Mouse (Mus musculus): ENCODE measurements around the gene Lrp6. TPM values are rescaled to one million over a fixed set of nuclear protein-coding genes. Genes with fewer than 3 reads are reported as not detected.

The Lrp6 gene
- polyA plus RNA-seq, 1 experiment from 2014 or later, result 25.3 TPM

GRCm38 (mm10) chr6:134458376-134458775 lies 108.4 kb downstream of the Lrp6 start:
- Histone ChIP-seq H3K27ac (no peak overlapping the region), H3K4me3 (no peak overlapping the region), H3K4me1 (replicated peaks) (no peaks in the 10 kb centered on the region), H3K27me3 (ENCODE audit: insufficient read depth, poor library complexity, severe bottlenecking) (no peaks in the 10 kb centered on the region), H3K9me3 (no peaks in the 10 kb centered on the region), H3K36me3 (peaks cover 98% of the 10 kb centered on the region)
- 100% methylated on average over 1 of the region's 1 CpGs for WGBS
- no peak for DNase-seq (ENCODE audit: low spot score)

- peaks cover 100% of the 10 kb centered on the region for H3K36me3 ChIP-seq
- no peak overlapping the region for H3K4me3 ChIP-seq
These were observed 112.7 kb downstream of the Lrp6 start for GRCm38 (mm10) chr6:134454093-134454492.

GRCm38 (mm10) chr6:134450661-134451119 lies 116.1 kb downstream of the Lrp6 start:
- H3K27me3 ChIP-seq (ENCODE audit: insufficient read depth, poor library complexity, severe bottlenecking), result no peaks in the 10 kb centered on the region
- DNase-seq (ENCODE audit: low spot score), result peak; percentile 28
- H3K4me3 ChIP-seq, result no peak overlapping the region
- H3K4me1 ChIP-seq (replicated peaks), result peaks cover 5% of the 10 kb centered on the region; the same call in 1 of the 2 replicates
- H3K9me3 ChIP-seq, result no peaks in the 10 kb centered on the region
- H3K27ac ChIP-seq, result peak overlapping the region; percentile 50; the same call in 1 of the 2 replicates
- H3K36me3 ChIP-seq, result peaks cover 81% of the 10 kb centered on the region
- 67% methylated on average over 14 of the region's 14 CpGs for WGBS

More at GRCm38 (mm10) chr6:134454093-134454492, 112.7 kb downstream of the Lrp6 start:
- Histone ChIP-seq H3K27ac (no peak overlapping the region), H3K4me1 (replicated peaks) (peaks cover 5% of the 10 kb centered on the region; the same call in 1 of the 2 replicates), H3K9me3 (no peaks in the 10 kb centered on the region), H3K27me3 (ENCODE audit: insufficient read depth, poor library complexity, severe bottlenecking) (no peaks in the 10 kb centered on the region)
- 88% methylated on average over 1 of the region's 1 CpGs for WGBS
- DNase-seq (ENCODE audit: low spot score), result no peak

GRCm38 (mm10) chr6:134449958-134450357 lies 116.8 kb downstream of the Lrp6 start:
- Histone ChIP-seq H3K36me3 (peaks cover 81% of the 10 kb centered on the region), H3K4me1 (replicated peaks) (peaks cover 5% of the 10 kb centered on the region; the same call in 1 of the 2 replicates), H3K27me3 (ENCODE audit: insufficient read depth, poor library complexity, severe bottlenecking) (no peaks in the 10 kb centered on the region), H3K9me3 (no peaks in the 10 kb centered on the region), H3K27ac (no peak overlapping the region), H3K4me3 (no peak overlapping the region)
- WGBS, result 78% methylated on average over 11 of the region's 11 CpGs
- DNase-seq (ENCODE audit: low spot score), result no peak

DNA sequence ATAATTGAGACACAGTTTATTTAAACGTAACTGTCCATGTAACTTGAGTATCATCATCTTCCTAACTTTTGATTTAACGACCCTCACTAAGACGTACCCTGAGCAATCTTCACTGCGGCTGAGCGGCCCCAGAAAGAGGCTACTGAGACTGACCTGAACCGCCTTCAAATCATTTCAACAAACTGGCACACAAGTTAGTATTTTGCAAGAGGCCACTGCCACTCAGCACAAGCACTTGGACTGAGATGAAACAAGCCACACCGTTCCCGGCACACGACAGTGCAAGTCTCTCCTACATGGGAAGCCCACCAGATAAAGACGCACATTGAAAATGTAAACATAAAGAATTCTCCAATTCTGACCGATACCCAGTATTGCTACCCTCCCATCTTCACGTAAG lies 118.3 kb downstream of the Lrp6 start:
- no peak for DNase-seq (ENCODE audit: low spot score)
- Histone ChIP-seq H3K36me3 (peaks cover 70% of the 10 kb centered on the region), H3K4me1 (replicated peaks) (peaks cover 5% of the 10 kb centered on the region; the same call in 1 of the 2 replicates), H3K4me3 (no peak overlapping the region), H3K9me3 (no peaks in the 10 kb centered on the region), H3K27me3 (ENCODE audit: insufficient read depth, poor library complexity, severe bottlenecking) (no peaks in the 10 kb centered on the region), H3K27ac (no peak overlapping the region)
- WGBS, result 95% methylated on average over 12 of the region's 12 CpGs

DNA sequence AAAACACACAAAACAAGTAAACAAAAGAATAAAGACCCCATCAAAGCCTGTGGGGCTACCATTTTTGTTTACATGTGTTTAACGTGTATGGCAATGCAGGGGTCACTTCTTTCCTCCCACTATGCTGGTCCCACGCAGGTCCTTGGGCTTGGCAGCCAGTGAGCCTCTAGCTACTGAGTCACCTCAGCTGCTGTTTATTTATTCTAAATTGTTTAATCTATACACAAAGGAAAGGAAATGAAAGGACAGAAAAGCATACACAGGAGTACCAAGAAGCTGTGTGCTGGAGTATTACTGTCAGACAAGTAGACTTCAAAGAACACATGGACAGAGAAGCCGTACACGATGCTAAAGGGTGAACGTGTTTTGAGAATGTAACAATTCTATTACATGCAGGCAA lies 122.8 kb downstream of the Lrp6 start:
- 83% methylated on average over 5 of the region's 5 CpGs for WGBS
- H3K9me3 ChIP-seq, result no peaks in the 10 kb centered on the region
- no peak for DNase-seq (ENCODE audit: low spot score)
- H3K27ac ChIP-seq, result no peak overlapping the region
- H3K36me3 ChIP-seq, result peaks cover 25% of the 10 kb centered on the region
- no peak overlapping the region for H3K4me3 ChIP-seq
- H3K4me1 ChIP-seq (replicated peaks), result peaks cover 15% of the 10 kb centered on the region
- no peaks in the 10 kb centered on the region for H3K27me3 ChIP-seq (ENCODE audit: insufficient read depth, poor library complexity, severe bottlenecking)

DNA sequence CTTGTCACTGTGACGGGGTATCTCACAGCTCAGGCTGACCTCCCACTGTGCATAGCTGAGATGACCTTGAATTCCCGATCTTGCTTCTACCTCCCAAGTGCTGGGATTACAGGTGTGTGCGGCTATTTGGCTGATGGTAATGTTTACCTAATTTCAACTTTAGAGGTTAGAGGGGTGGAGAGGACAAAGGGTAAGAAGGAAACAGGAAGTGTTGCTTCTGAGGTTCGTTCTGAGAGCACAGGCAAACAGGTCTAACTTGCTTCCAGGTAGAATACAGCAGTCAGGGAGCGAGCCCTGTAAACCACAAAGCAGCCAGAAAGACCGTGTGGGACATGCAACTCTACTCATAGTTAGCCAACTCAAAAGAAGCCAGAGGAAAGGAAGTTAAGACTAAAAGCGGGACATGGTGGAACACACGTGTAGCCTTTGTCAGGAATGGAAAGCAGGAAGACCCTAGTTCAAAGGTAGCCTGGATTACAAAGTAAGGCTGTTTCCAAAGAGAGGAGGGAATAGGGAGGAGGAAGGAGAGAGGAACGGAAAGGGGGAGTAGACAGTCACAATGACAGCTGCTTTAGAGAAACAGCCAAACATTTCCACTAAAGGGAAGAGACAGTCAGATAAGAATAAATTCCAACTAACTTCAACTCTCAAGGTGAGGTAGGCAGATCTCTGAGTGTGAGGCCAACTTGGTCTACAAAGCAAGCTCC lies 123.4 kb downstream of the Lrp6 start:
- no peaks in the 10 kb centered on the region for H3K9me3 ChIP-seq
- no peaks in the 10 kb centered on the region for H3K27me3 ChIP-seq (ENCODE audit: insufficient read depth, poor library complexity, severe bottlenecking)
- peaks cover 17% of the 10 kb centered on the region for H3K4me1 ChIP-seq (replicated peaks)
- H3K27ac ChIP-seq, result no peak overlapping the region
- WGBS, result 86% methylated on average over 9 of the region's 9 CpGs
- H3K36me3 ChIP-seq, result peaks cover 19% of the 10 kb centered on the region
- no peak for DNase-seq (ENCODE audit: low spot score)
- H3K4me3 ChIP-seq, result no peak overlapping the region

DNA sequence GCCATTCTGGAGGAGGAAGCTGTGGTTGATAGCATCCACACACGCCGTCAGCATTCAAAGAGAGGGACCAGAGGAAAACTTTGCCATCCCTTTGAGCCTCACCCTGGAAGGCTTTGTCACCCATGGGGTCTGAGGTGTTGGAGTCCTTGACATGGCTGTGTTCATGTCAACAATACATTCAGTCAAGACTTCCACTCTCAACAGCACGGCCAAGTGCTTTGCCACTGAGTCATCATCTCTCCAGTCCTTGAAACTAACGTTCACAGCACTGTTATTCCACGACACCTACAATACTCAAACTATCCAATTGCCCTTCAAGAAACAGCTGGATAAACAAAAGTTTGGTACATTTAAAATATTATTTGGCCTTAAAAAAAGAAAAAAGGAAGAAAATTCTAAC lies 124.5 kb downstream of the Lrp6 start:
- 91% methylated on average over 5 of the region's 5 CpGs for WGBS
- H3K27me3 ChIP-seq (ENCODE audit: insufficient read depth, poor library complexity, severe bottlenecking), result no peaks in the 10 kb centered on the region

DNA sequence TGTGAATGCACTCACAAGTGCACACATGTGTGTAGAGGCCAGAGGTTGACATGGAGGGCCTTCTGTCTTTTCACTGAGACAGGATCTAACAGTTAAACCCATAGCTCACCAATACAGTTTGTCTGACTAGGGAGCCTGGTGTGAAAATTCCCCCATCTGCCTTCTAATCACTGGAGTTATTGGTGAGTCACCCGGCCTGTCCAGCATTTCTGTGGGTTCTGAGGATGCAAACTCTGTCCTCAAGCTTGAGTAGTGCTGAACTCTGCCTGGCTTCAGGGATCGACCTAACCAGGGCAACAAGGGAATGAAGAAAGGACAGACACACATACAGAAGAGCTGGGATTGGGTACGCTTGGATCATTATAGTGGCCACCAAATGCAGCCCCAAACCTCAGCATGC lies 125.0 kb downstream of the Lrp6 start:
- Histone ChIP-seq H3K4me1 (replicated peaks) (peaks cover 17% of the 10 kb centered on the region), H3K27me3 (ENCODE audit: insufficient read depth, poor library complexity, severe bottlenecking) (no peaks in the 10 kb centered on the region), H3K27ac (no peak overlapping the region), H3K36me3 (peaks cover 18% of the 10 kb centered on the region), H3K4me3 (no peak overlapping the region), H3K9me3 (no peaks in the 10 kb centered on the region)
- 92% methylated on average over 3 of the region's 3 CpGs for WGBS
- no peak for DNase-seq (ENCODE audit: low spot score)

More for the DNA sequence above, 124.5 kb downstream of the Lrp6 start:
- Histone ChIP-seq H3K4me1 (replicated peaks) (peaks cover 17% of the 10 kb centered on the region), H3K27ac (no peak overlapping the region), H3K9me3 (no peaks in the 10 kb centered on the region), H3K4me3 (no peak overlapping the region), H3K36me3 (peaks cover 18% of the 10 kb centered on the region)
- no peak for DNase-seq (ENCODE audit: low spot score)

GRCm38 (mm10) chr6:134440023-134440422 lies 126.7 kb downstream of the Lrp6 start:
- H3K27ac ChIP-seq, result peak overlapping the region; percentile 68
- WGBS, result 25% methylated on average over 10 of the region's 10 CpGs

DNA sequence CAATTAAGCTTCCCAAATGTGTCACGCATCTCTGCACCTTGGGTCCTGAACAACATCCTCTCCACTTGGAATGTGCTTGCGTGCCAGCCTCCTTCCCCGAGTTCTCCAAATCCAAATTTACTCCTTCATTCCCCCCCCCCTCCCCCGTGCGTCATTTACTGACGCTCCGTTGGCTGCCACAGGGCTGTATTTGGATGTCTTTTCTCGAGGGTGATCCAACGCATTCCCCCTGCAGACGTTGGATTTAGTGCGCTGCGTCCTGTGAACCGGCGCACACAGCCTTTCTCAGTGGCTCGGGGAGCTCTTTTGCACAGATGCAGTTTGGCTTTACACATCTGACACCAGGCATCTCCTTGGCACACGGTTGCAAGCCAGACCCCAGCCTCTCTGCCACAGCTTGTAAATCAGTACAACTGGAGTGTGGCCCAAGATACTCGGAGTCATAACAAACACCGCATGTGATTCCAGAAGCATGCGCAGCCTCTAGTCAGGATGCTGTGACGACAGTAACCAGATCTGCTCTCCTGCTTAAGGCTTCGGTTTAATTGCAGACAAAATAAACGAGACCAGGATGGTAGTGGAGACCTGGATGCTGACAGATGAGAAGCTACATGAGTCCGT lies 127.3 kb downstream of the Lrp6 start:
- peak overlapping the region; percentile 68 for H3K27ac ChIP-seq
- no peaks in the 10 kb centered on the region for H3K27me3 ChIP-seq (ENCODE audit: insufficient read depth, poor library complexity, severe bottlenecking)
- WGBS, result 21% methylated on average over 23 of the region's 23 CpGs
- H3K9me3 ChIP-seq, result no peaks in the 10 kb centered on the region
- peaks cover 17% of the 10 kb centered on the region for H3K4me1 ChIP-seq (replicated peaks)
- peak; percentile 43 for DNase-seq (ENCODE audit: low spot score)
- peaks cover under 1% of the 10 kb centered on the region; the same call in 1 of the 2 replicates for H3K36me3 ChIP-seq
- peak overlapping the region; percentile 36 for H3K4me3 ChIP-seq

More at GRCm38 (mm10) chr6:134440023-134440422, 126.7 kb downstream of the Lrp6 start:
- H3K36me3 ChIP-seq, result peaks cover 5% of the 10 kb centered on the region
- no peaks in the 10 kb centered on the region for H3K9me3 ChIP-seq
- peak overlapping the region; percentile 36; the same call in 1 of the 2 replicates for H3K4me3 ChIP-seq
- no peaks in the 10 kb centered on the region for H3K27me3 ChIP-seq (ENCODE audit: insufficient read depth, poor library complexity, severe bottlenecking)
- no peak for DNase-seq (ENCODE audit: low spot score)
- peaks cover 17% of the 10 kb centered on the region for H3K4me1 ChIP-seq (replicated peaks)

GRCm38 (mm10) chr6:134436955-134437354 lies 129.8 kb downstream of the Lrp6 start:
- no peaks in the 10 kb centered on the region for H3K9me3 ChIP-seq
- H3K27ac ChIP-seq, result no peak overlapping the region
- 75% methylated on average over 5 of the region's 5 CpGs for WGBS
- no peaks in the 10 kb centered on the region for H3K27me3 ChIP-seq (ENCODE audit: insufficient read depth, poor library complexity, severe bottlenecking)
- H3K4me3 ChIP-seq, result no peak overlapping the region
- peaks cover 18% of the 10 kb centered on the region for H3K4me1 ChIP-seq (replicated peaks)
- H3K36me3 ChIP-seq, result no peaks in the 10 kb centered on the region
- no peak for DNase-seq (ENCODE audit: low spot score)

GRCm38 (mm10) chr6:134434866-134435390 lies 131.8 kb downstream of the Lrp6 start:
- Histone ChIP-seq H3K36me3 (no peaks in the 10 kb centered on the region), H3K4me1 (replicated peaks) (peaks cover 26% of the 10 kb centered on the region), H3K4me3 (no peak overlapping the region), H3K27me3 (ENCODE audit: insufficient read depth, poor library complexity, severe bottlenecking) (no peaks in the 10 kb centered on the region), H3K9me3 (no peaks in the 10 kb centered on the region), H3K27ac (no peak overlapping the region)
- 72% methylated on average over 9 of the region's 9 CpGs for WGBS
- DNase-seq (ENCODE audit: low spot score), result no peak
